Mouse (Mus musculus) urinary bladder, postnatal 4 days (tissue): ENCODE measurements around the gene Zfp444.
A peak's percentile ranks its signal among the peaks of the same experiment; 100 is the strongest.

Experiments used
- DNase-seq, 2 experiments: peaks; one replicate each; pipeline ENCODE4 v3.0.0; 2021 to 2022; ENCODE audit warnings: low spot score in 2 of 2

Zfp444 gene

GRCm38 (mm10) chr7:6172006-6172649 is at the start of gene Zfp444:
Gene Zfp444 (plus strand): TSS chr7:6172226.
- DNase-seq: peak; percentile 96 to 97

DNA sequence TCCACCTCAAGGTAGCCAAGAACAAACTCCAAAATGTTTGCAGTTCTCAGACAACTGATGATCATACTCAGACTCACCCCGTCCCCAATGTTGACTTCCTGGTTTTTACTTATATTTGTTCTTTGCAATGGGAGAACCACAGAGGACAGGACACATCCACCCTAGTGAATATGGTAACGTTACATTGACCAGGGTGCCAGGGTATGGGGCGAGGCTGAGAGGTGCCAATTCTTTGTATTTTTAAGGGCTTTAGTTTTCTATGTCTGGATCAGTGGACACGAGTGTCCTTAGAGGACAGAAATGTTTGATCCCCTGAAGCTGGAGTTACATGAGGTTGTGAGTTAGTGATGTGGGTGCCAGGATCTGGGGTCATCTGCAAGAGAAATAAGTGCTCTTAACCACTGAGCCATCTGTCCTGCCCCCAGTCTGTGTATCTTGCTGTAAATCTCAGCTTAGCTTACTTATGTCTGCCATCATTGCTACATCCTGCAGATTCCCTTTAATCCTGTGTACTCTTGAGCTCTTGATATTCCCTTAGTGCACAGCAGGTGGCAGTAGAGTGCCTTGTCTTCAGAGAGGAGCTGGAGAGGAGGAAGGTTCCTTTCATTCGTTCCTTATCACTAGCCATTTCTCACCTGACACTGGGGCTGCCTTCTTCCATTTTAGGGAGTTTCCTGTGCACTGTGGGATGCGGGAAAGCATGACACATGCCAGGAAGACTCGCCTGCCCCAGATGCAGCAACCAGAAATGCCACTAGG is 45.2 kb upstream of the Zfp444 start:
- peak; percentile 43 to 74 for DNase-seq

DNA sequence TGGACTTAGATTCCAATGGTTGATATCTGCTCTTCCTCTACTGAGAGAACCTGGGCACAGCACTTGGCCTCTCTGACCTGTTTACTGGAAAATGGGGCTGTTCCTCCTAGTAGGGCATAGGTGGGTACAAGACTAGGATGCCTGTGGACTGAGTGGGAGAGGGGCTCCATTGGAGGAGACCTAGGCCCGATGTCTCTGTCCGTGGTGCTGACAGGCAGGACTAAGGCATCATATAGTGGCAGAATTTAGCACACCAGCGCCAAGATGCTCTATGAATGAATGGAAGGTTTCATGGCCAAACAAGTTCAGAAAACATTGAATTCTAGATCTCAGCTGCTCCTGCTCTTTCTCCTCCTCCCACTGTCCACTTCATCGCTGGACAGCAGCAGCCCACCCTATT is 41.7 kb upstream of the Zfp444 start:
- DNase-seq: no peak

DNA sequence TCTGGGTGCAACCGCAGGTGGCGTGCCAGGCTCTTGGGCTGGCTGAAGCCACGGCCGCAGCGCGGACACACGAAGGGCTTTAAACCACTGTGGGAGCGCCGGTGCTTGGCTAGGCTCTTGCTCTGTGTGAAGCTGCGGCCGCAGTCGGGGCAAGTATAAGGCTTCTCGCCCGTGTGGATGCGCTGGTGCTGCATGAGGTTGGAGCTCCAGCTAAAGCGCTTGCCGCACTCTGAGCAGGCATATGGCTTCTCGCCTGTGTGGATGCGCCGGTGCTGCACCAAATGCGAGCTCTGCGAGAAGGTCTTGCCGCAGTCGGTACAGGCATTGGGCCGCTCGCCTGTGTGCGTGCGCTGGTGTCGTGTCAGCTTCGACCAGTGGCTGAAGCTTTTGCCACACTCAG is 39.4 kb upstream of the Zfp444 start:
- DNase-seq: no peak

DNA sequence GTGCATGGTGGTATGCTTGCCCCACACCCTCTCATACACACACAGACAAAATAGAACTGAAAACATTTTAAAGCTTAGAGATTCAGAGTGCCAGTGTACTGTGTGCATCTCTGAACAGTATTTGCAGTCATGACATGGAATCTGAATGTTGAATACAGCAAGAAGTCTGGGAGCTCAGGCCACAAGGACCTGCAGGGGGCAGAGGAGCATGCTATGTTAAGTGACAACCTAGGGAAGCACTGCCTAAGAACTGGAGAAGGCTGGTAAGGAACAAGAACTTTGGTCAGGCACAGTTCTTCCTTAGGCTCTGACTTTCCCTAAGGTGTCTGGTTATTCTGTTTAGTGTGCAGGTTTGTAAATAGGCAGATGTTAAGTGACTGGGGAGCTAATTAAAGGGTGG is 35.5 kb upstream of the Zfp444 start:
- no peak for DNase-seq

- no peak for DNase-seq
Measured at GRCm38 (mm10) chr7:6139295-6139694, 32.7 kb upstream of the Zfp444 start.

GRCm38 (mm10) chr7:6143991-6144531 is 28.0 kb upstream of the Zfp444 start:
- no peak for DNase-seq

GRCm38 (mm10) chr7:6145423-6146188 is 26.4 kb upstream of the Zfp444 start:
- no peak for DNase-seq

DNA sequence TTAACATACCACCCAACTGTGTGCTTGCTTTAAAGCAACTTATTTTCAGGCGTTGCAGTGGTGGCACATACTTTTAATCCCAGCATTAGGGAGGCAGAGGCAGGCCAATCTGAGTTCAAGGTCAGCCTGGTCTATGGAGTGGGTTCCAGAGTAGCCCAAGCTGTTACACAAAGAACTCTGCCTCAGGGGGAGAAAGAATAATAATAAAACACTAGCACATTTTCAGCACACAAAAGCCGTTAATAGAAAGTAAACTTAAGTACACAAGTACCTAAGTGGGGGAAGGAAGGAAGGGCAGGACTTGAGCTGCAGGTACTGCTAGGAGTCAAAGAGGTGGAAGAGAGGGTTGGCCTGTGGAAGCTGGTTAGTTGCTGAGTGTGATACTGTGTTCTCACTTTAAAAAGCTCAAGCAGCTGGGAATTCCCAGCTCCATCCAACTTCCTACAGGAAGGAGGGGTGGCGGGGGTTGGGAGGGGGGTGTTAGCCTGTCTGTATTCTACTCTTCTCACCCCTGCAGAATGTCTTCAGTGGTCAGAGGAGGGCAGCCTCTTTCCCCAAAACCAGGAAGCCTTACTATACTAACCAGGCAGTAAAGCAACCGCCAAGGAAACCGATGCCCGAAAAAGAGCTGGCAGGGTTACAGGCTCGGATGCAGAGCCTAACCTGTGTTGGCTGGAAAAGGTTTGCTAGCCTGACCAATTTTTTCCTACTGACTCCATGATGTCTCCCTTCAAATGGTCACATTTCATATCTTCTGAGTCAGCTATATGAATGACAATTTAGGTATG is 25.6 kb upstream of the Zfp444 start:
- no peak for DNase-seq

GRCm38 (mm10) chr7:6146982-6147325 is 25.1 kb upstream of the Zfp444 start:
- no peak for DNase-seq

- no peak for DNase-seq
Measured at GRCm38 (mm10) chr7:6147688-6148087, 24.3 kb upstream of the Zfp444 start.

DNA sequence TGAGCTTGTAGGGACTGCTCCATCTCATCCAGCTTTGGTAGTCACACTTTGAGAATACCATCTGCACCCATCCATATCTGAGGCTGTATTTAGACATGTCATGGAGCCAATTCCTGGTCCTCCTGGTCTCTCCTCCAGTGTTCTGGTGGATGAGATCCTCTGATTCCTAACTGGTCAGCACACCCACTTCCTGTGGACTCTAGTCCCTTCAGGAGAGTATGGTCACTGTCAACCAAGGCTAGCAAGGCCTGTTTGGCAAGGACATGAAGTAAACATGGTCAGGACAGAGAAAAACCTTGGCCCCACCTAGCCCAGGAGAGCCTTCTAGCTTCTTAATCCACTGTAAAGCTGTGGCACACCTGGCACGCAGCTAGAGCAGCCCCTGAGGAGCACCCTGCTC is 20.8 kb upstream of the Zfp444 start:
- no peak for DNase-seq

DNA sequence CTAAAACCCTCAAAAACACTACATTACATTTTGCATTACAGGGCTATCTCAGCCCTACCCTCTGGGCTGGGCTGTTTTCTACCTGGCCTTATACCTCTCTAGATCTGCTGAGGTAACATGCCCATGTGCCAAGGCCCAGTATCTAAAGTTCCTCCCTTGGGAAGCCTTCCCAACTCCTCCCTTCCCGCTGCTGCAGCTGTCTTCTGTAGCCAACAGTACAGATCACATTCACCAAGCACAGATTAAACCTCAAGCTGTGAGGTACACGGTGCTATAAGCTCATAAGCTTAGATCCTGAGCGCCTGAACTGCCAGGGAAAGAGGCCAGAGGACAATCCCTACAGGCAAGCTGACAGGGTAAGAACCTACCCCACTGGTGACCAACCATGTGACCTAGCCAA is 20.0 kb upstream of the Zfp444 start:
- no peak for DNase-seq

DNA sequence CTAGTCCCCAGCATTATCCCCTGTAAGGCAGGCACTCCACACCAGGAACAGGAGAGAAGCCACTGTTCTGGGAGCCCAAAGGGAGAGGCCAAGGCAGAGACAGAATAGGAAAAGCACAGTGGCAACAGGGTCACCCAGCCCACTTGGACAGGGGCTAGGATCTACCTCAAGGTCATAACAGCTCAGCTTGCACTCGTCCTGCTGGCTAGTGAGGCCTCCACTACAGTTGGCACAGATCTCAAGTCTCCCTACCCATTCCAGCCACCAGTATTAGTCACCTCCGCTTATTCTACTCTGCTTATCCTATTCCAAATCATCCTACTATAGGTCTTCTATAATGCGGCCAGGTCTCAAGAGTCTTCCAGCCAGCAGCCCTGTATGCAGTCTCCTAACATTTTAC is 18.9 kb upstream of the Zfp444 start:
- DNase-seq: no peak

- DNase-seq: no peak
Measured at GRCm38 (mm10) chr7:6154164-6154563, 17.9 kb upstream of the Zfp444 start.

DNA sequence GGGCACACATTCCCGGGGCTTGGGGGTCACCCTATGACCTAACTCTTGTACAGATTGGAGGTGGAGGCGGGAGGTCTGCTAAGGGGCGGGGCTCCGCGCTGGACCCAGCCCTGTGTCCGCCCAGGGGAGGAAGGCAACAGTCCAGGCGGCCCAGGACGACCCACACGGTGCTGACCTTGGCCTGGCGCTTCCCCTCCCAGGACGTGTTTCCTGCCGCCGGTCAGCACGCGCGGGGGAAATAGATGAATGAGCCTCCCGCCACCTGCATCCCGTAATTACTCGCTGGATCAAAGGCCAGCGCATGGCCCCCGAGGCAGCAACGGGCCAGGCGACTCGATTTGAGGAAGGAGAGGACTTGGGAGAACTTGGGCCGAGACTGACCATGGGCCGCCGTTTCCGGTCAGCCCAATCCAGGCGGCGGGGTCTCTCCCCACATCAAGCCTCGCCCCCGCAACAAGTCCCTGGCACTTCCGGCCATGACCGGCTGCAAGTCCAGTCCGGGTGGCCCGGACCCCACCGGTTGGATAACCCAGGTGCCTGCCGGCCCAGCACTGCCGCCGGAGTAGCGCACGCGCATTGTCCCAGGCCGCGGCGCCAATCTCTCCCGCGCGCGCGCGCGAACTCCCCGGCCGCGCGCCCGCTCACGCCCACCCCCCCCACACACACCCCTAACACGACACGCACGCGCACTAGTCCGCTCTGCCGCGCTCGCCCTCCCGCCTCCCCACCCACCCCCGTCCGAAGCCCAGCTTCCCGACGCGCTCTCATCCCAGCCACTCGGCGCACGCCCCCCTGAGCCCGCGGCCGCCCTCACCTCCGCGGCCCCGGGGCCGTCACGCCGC is 16.8 kb upstream of the Zfp444 start:
- peak; percentile 79 to 86 for DNase-seq

DNA sequence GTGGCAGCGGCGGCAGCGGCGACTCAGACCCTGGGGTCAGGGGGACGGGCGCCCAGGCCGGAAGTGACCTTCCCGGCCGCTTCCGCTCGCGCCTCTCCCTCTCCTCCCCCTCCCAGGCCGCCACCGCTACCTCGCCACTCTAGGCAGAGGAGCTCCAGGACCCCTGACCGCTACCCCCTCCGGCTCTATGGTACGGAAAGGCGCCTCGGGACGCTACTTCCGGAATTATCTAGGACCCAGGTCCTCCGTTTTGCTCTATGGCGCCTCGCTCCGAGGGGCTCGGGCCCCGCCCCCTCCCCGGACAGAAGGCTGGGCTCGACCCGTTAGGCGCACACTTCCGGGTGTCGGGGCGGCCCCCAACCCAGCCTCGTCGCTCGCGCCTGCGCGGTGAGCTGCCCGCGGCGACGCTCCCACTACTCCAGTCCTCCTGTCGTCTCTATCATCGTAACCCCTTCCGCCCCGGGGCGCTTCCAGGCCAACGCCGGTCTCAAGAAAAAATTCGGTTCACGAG is 16.1 kb upstream of the Zfp444 start, which contains the start of gene Zfp787:
TSS of gene Zfp787 (minus strand) at position 97 of the 511 bp plus-strand sequence.
- peak; percentile 96 to 98 for DNase-seq

DNA sequence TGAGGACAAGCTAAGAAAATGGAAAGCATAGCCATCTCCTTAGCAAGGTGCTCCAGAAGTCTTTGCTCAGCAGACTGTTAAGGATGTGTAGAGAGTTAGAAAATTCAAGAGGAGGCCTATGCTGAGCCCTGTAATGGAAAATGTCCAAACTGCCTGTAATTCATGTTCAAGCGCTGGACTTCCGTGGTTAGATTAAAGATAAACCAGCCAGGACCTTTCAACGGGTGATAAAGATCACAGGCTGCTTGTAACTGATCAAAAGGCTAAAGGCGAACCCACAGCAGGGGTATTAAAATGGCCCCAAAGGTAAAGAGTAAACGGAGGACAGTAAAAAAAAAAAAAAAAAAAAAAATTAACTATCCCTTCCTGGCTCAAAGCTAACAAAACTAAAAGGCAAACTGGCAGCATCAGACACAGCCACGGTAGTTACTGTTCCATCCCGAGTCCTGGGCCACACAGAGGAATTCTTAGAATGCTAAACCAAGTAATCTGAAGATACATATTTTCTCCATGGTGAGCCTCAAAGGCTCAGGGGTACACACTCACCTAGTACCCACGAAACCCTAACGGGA is 15.0 kb upstream of the Zfp444 start:
- no peak for DNase-seq

DNA sequence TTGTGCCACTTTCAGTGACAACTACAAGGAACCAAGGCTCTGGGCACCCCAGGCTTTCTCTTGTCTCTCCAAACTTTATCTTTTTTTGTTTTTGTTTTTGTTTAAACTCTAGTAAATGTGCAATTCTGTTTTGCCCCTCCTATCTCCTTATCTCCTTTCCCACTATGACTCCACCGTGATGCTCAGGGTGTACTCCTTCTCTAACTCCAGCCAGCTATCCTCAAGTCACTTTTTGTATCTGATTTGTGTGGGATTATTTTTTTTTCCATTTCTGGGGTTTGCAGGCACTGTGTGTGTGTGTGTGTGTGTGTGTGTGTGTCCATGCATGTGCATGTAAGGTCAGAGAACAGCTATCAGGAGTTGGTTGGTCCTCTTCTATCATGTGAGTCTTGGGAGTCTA is 14.5 kb upstream of the Zfp444 start:
- DNase-seq: no peak

- DNase-seq: no peak
Measured at GRCm38 (mm10) chr7:6159604-6160003, 12.4 kb upstream of the Zfp444 start.
